Mouse (Mus musculus): Measurements from ENCODE around the gene Spx. TPM values are rescaled to one million over a fixed set of nuclear protein-coding genes. Genes with fewer than 3 reads are reported as not detected.
A peak's percentile ranks its signal among the peaks of the same experiment; 100 is the strongest.

Gene Spx
- total RNA-seq (2021): not detected
- long read RNA-seq, experiment 1: 0 reads
- long read RNA-seq, experiment 2: 0 reads

DNA sequence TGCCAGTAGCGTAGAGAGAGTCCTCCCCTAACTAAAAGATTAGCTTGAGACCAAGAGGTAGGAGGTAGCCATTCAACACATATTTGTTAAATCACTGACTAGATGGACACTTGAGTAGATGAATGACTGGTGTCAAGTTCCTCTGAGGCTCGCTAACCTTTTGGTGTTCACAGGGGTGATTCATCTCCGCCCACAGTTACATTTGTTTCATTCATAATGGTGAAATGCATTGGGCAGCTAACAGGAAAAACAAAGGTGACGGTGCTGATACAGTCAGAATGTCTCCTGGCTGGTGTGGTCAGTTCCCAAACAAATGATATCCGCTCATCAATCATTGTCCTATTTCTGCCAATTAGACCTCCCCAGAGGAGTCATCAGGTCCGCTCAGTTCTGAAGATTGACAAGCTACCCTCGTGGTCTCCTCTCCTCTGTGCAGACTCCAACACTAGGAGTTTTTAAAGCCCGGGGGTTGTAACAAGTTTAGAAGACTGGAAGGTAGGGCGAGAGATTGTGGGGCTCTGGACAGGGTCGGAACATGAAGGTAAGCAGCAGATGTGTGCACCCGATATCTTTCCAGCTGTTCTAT, at the start of gene Spx:
TSS of gene Spx (plus strand) at position 536 of the 586 bp plus-strand sequence.
- intact Hi-C loops (cut with DNase I): no loop called here
- DNase-seq: no peak

DNA sequence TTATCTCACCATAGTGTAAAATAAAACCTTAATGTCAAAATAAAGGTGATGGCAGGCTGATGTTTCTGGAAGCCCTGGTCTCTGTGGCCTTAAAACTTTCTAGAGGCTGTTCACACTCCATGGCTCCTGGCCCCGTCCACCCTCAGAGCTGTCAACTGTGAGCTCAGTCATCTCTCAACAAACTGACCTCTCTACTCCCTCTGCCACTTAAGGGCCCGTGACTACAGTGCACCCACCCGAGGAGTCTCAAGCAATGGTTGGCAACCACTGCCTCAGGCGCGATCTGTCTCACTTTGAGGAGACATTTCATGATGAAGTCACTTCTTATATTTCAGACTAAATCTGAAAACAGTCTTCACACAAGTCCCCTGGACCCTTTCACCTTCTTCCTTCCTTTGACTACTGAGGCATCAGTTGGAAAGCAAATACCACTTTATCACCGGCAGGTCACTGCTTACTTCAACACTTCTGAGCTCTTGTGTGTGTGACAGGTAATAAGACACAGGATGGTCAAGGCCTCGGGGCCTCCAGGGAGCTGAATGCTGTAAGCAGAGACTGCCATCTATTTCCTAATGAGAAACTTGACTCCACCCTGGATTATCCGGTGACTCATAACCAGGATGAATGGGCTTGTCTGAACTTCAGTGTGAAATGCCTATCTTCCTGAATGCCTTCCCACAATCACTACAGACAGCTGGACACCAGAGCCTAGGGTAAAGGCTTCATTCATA, 47.3 kb upstream of the Spx start:
- no peak for DNase-seq
- intact Hi-C loops (cut with DNase I): no loop called here

DNA sequence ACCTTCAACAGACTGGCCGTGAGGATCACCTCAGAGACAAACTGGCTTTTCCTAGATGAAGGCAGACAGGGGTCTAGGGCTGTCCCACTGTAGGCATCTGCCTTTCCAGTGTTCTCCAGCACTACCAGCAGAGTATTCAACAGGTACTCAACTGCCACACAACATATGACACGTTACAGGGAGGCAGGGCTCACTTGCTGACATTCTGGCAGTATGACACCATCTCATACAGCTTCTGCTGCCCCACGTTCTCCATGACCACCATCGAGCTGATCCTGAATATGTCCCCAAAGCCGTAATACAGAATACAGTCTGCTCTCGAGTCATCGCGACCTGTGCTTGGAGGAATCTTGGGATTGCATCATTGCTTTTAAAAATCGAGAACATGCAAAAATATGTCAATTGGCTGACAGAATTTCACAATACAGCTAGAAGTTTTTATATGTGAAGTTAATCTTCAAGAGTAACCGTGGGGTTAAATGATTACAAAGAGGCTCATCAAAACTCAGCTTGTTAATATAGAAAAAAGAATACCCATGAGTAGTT, 46.7 kb upstream of the Spx start:
- DNase-seq: no peak
- intact Hi-C loops (cut with DNase I): no loop called here

DNA sequence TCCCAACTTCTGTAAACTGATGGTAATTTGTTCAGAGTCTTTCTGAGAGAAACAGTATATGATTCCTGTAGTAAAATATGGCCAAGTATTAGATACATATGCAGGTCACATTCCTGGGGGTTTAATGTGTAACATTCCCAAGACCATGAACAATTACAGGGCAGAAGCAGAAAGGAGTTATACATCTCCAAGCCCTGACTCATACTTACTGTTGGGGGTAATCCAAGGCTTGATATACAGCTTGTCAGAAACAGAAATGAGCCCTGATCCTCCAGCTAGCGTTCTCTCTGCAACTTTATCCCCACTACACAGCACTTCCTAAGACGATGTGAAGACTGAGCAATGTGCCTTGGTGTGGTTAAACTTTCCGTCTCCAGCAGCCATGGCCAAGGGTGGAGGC, 45.7 kb upstream of the Spx start:
- intact Hi-C loops (cut with DNase I): no loop called here
- DNase-seq: no peak

DNA sequence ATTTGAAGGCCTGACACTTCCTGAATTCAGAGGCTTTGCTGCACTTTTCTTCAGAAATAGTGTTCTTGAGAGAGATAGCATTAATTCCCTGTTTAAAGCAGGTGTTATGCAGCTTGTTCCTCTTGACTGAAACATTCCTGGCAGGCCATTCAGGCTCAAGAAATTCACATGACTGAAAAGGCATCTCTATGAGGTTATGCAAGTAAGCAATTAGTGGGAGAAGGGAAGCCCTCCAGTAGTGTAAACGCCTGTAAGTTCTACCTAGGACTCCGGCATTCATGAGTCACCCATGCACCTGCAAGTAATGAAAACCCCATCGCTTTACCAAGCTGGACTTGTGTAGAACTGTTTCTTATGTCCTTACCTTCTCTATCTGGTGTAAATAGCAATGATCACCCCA, 43.7 kb upstream of the Spx start:
- DNase-seq: no peak
- intact Hi-C loops (cut with DNase I): no loop called here

DNA sequence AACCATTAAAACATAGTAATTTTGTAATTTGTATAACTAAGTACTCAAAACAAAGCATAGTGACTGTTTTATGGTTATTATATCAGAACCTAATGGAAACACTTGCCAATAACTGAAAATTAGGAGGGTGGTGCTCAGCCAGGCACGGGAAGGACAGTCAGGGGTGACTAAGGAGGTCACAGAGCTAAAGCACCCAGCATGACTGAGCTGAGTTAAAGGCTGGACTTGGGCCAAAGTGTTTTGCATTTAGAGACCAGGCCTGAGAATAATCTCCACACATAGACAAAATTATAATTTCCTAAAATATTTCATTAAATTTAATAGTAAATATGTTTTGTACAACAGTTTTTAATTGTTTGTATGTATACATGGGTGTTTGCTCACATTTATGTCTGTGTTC, 36.2 kb upstream of the Spx start:
- intact Hi-C loops (cut with DNase I): no loop called here
- DNase-seq: no peak

GRCm38 (mm10) chr6:142378576-142379330, 34.5 kb upstream of the Spx start:
- intact Hi-C loops (cut with DNase I): no loop called here
- DNase-seq: no peak

DNA sequence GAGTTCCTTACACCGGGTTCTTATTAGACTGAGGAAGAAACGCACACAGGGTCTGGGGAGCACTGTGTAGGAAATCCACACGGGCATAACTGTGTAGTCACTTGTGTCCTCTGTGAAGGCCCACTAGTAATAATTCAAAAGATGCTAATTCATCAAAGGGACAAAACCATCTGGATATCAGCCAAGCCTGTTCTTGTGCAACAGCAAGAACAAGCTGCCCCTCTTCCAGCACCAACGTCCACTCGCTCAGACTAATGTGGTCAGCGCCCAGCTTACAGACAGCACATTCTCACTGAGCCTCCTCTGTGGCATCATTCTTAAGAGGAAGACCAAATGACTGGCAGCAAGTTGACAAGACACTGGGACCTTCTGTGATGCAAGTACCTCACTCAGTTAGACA, 33.3 kb upstream of the Spx start:
- no peak for DNase-seq
- intact Hi-C loops (cut with DNase I): no loop called here

- intact Hi-C loops (cut with DNase I): no loop called here
- no peak for DNase-seq
These were observed 31.6 kb upstream of the Spx start for GRCm38 (mm10) chr6:142381615-142382014.

GRCm38 (mm10) chr6:142384521-142384920, 28.7 kb upstream of the Spx start:
- intact Hi-C loops (cut with DNase I): no loop called here
- no peak for DNase-seq

DNA sequence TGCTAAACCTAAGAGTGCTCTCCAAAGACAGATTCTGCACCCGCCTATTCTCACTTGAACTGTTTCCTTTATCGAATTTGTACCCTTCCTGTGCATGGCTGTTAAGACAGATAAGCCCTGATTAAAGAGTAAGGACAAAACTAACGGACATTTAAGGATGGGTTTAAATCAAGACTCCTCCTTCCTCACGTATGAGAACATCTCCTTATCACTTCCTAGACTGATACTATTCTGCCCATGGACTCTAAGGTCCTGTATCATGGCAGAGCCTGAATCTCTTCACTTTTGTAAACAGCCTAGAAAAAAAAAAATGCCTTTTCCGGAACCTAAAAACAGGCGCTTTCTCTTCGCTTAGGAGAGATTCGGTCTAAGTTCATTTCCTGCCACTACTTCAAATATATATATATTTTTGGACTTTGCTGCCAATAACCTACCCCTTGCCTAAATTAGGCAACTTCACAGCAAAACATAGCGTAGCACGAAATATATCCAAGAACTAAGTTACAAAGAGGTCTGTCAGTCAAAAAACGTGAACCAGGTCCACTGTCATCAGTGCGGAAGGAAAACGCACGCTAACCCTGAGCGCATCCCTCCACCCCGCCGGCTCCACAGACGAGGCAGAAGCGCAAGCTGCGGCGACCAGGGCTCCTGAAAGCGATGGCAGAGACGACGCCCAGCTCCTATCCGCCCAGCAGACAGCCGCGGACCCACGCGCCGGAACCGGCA, 26.8 kb upstream of the Spx start:
- intact Hi-C loops (cut with DNase I): loop anchor here (5.0 kb wide), 3 partner anchors 39 to 371 kb away; partner anchors contain the start of genes Cmas and Pyroxd1
- no peak for DNase-seq

GRCm38 (mm10) chr6:142387011-142387754, 26.1 kb upstream of the Spx start, which contains the start of the genes Recql and Golt1b:
TSS of gene Recql (minus strand) at chr6:142387087.
TSS of gene Golt1b (plus strand) at chr6:142387221.
- DNase-seq: peak; percentile 98
- intact Hi-C loops (cut with DNase I): loop anchor here (5.0 kb wide), 3 partner anchors 40 to 370 kb away; partner anchors contain the start of genes Cmas and Pyroxd1

DNA sequence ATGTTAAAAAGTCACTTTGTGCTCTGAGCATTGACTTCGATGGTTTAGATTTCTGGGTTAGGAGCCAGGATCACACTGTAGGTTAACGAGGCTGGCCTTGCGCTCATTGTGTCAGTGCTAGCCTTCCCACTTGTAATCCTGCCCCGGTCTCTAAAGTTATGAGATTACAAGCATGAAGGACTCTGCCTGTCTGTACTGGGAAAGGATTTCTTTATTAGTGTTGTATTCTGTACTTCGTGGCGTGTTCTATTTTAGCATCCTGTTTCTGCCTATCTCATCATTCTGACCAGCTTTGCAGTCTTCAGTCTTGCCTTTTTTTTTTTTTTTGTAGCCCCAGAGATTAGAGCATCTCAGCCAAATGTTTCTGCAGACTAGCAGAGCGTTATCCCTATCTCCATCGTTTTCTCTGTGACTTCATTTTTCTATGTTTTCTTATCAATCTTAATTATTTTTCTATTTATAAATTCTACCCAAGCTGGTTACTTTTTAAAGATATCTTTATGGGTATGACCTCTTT, 25.4 kb upstream of the Spx start:
- intact Hi-C loops (cut with DNase I): loop anchor here (5.0 kb wide), 3 partner anchors 41 to 369 kb away; partner anchors contain the start of genes Cmas and Pyroxd1
- no peak for DNase-seq

DNA sequence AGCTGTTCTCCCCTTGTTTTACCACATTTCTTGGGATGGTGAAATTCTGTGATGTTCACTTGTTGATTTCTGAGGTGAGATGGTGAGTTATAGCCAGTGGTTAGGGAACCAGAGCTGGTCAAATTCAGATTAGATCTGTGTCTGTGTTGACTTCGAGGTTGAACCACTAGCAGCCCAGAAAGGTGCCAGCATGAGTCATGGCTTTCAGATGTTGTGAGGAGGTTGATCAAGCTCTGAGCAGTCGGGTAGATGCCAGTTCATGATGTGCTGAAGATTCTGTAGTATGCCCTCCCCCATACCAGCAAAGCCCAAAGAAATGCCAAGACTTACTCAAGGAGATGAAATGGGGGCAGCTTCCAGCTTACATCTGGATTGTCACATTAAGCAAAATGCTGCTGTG, 24.1 kb upstream of the Spx start:
- intact Hi-C loops (cut with DNase I): loop anchor here (5.0 kb wide), 3 partner anchors 42 to 368 kb away; partner anchors contain the start of genes Cmas and Pyroxd1
- no peak for DNase-seq

DNA sequence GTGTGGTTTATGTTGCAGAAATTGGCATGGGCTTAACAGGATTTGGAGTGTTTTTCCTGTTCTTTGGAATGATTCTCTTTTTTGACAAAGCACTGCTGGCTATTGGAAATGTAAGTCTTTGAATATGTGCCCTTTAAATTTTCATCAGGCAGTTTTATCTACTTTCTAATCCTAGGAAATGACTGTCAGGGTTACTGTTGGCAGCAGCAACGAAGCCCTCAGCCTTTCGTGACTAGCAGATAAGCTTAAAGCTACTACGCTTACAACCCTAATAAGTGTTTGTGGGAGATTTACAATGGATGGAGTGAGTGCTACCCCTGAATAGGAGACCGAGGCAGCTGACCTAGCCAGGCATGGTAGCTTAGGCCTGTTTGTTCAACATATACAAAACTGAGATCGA, 20.9 kb upstream of the Spx start:
- intact Hi-C loops (cut with DNase I): no loop called here
- no peak for DNase-seq

DNA sequence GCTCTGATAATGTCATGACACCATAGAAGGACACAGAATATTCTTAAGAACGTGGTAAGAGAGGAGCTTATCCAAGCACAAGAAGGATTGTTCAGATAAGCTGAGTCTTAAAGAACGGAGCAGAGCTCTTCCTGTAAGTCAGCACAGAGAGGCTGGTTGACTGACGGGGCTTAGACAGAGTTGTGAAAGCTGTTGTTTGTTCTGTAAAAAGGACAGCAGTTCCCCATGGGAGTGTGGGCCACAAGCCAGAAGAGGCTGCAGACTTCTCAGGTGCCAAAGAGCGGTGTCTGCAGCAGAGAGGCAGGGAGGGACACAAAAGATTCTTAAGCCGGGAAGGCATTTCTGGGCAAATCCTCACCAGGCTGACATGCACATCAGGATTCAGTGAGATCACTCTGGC, 18.6 kb upstream of the Spx start:
- intact Hi-C loops (cut with DNase I): no loop called here
- DNase-seq: peak; percentile 12

DNA sequence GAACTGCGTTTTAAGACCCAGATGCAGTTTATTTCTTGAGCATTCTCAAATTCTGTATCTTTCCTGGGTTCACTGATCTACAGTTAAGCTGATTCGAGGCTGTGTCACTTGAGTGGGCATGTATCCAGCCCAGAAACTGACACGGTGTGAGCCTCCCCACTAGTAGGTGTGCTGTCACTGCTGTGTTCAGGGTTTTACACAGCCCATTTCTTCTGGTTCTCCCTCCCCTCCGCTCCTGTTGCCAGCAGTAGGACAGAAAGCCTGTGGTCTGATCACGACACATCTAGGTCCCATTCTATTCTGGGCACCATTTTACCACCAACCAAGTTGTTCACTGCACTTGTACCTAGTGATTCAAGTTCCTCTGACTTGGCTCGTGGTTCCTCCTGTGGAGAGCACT, 17.5 kb upstream of the Spx start:
- no peak for DNase-seq
- intact Hi-C loops (cut with DNase I): no loop called here

GRCm38 (mm10) chr6:142411140-142411539, 2.1 kb upstream of the Spx start:
- intact Hi-C loops (cut with DNase I): no loop called here
- no peak for DNase-seq

DNA sequence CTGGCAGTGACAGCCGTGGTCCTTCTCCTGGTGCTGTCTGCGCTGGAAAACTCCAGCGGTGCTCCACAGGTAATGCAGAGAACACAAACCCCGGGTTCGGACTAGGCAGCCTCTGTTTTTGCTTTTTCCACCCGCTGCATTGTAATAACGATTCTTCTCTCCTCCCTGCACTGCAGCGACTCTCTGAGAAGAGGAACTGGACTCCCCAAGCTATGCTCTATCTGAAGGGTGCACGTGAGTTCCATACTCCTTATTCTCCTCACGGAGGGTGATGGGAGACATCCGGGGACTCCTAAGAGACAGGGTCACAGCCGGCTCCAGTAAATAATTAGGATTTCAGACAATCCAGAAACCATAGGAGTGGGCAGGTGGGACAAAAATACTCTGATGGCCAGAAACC, 604 bp downstream of the Spx start:
- DNase-seq: no peak
- intact Hi-C loops (cut with DNase I): no loop called here
